ENCODE assay signal across 9 mouse cellular contexts in the genomic region with DNA sequence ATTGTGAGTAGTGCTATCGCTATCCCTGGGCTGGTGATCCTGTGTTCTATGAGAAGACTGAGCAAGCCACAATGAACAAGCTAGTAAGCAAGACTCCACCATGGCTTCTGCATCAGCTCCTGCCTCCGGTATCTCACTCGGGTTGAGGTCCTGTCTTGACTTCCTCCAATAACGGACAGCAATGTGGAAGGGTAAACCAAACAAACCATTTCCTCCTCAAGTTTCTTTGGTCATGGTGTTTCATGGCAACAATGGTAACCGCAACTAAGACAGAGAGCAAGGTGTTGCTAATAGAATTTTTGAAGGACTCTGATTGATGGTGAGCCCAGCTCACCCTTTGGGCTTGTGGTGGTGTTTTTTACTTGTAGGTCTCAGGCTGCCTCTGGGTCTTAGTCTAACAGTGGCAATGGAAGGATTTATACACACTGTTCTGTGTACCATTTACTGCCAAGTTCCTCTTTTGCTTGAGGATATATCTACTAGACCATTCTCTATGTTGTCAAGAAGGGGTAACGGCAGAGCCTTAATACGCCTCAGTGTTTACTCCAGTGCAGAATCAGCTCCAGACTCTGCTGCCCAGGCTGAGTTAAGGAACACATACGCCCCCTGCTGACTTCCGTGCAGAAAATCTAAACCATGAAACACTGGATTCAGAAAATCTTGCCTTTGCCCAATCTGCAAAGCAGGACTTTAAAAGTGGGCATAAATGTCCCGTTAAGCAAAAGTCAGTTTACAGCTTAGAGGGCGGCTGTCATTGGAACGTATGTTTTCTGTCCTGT. TPM values are rescaled to one million over a fixed set of nuclear protein-coding genes. Genes with fewer than 3 reads are reported as not detected.
DNase-seq lines count a peak whose midpoint lies in the region; ATAC-seq and TF ChIP-seq lines count a peak whose summit lies in the region.
"Had no signal": no experiment of that assay in that cellular context is flagged by ENCODE, and none has a peak within 500 bp of the region (broad histone marks: within the 10 kb centered on the region; RNA-seq: fewer than 3 reads in every experiment).

No protein-coding gene starts in this region.

- no peak for ATAC-seq in lung, embryonic 14.5 days (ENCODE audit: insufficient read depth)

- intact Hi-C loops in heart, adult 2 months (cut with DNase I): no loop called here

- H3K79me2 ChIP-seq in heart, adult 2 months (replicated peaks; ENCODE audit: control insufficient read depth, insufficient read depth, low read length): no peaks in the 10 kb centered on the region

- H3K9ac ChIP-seq in heart, adult 2 months (ENCODE audit: low read depth, low read length): no peak overlapping the region
- no peak overlapping the region for H3K9ac ChIP-seq in lung, embryonic 14.5 days

- H3K4me3 ChIP-seq in heart, adult 2 months: no peak overlapping the region
- H3K4me3 ChIP-seq in heart, embryonic 10.5 days: no peak overlapping the region
- H3K4me3 ChIP-seq in thymus, adult 2 months (ENCODE audit: control insufficient read depth, insufficient read depth, low read length): no peak overlapping the region
- H3K4me3 ChIP-seq in embryonic facial prominence, embryonic 10.5 days: no peak overlapping the region
- H3K4me3 ChIP-seq in lung, embryonic 14.5 days (ENCODE audit: low read depth, low read length): no peak overlapping the region
- no peak overlapping the region for H3K4me3 ChIP-seq in forebrain, embryonic 10.5 days

- DNase-seq in heart, adult 2 months: no peak
- DNase-seq in heart, embryonic 10.5 days (ENCODE audit: low spot score): no peak
- peak; percentile 24 for DNase-seq in thymus, adult 2 months
- no peak for DNase-seq in thymus, adult 18-20 months
- DNase-seq in embryonic facial prominence, embryonic 10.5 days (ENCODE audit: low spot score): peak; percentile 15
- peak; percentile 82 for DNase-seq in lung, embryonic 14.5 days
- DNase-seq in splenic B cell, adult 2 months (ENCODE audit: low read depth, low spot score): peak; percentile 70
- DNase-seq in forebrain, embryonic 10.5 days (ENCODE audit: extremely low spot score, low spot score): no peak

- no peak for TF ChIP-seq EP300 in heart, adult 2 months (IDR thresholded peaks at IDR 0.05; ENCODE audit: insufficient read depth, low read depth, low read length)

- TF ChIP-seq POLR2A in heart, adult 2 months (IDR thresholded peaks at IDR 0.05; ENCODE audit: insufficient read depth, low read depth, low read length): no peak
- TF ChIP-seq POLR2A in thymus, adult 2 months (IDR thresholded peaks at IDR 0.05; ENCODE audit: control insufficient read depth, extremely low read depth, insufficient read depth, low read length, poor library complexity): no peak

- H3K36me3 ChIP-seq in heart, adult 2 months (ENCODE audit: control insufficient read depth, insufficient read depth, low read length): no peaks in the 10 kb centered on the region
- no peaks in the 10 kb centered on the region for H3K36me3 ChIP-seq in heart, embryonic 10.5 days
- H3K36me3 ChIP-seq in thymus, adult 2 months (ENCODE audit: control insufficient read depth, insufficient read depth, low read length): no peaks in the 10 kb centered on the region
- H3K36me3 ChIP-seq in embryonic facial prominence, embryonic 10.5 days (replicated peaks): no peaks in the 10 kb centered on the region
- no peaks in the 10 kb centered on the region for H3K36me3 ChIP-seq in lung, embryonic 14.5 days (ENCODE audit: insufficient read depth)
- no peaks in the 10 kb centered on the region for H3K36me3 ChIP-seq in splenic B cell, adult 2 months (ENCODE audit: control insufficient read depth, insufficient read depth, low read length, poor library complexity, severe bottlenecking)
- no peaks in the 10 kb centered on the region for H3K36me3 ChIP-seq in forebrain, embryonic 10.5 days (replicated peaks)

- no peaks in the 10 kb centered on the region for H3K9me3 ChIP-seq in heart, embryonic 10.5 days
- H3K9me3 ChIP-seq in embryonic facial prominence, embryonic 10.5 days: no peaks in the 10 kb centered on the region
- H3K9me3 ChIP-seq in lung, embryonic 14.5 days (ENCODE audit: low read depth, low read length): no peaks in the 10 kb centered on the region
- H3K9me3 ChIP-seq in forebrain, embryonic 10.5 days: no peaks in the 10 kb centered on the region

- H3K4me2 ChIP-seq in lung, embryonic 14.5 days: no peak overlapping the region

- H3K27me3 ChIP-seq in heart, adult 2 months (ENCODE audit: control insufficient read depth, insufficient read depth, low read length): no peaks in the 10 kb centered on the region
- H3K27me3 ChIP-seq in heart, embryonic 10.5 days (ENCODE audit: insufficient read depth, poor library complexity, severe bottlenecking): peaks cover 4% of the 10 kb centered on the region; the same call in 1 of the 2 replicates
- no peaks in the 10 kb centered on the region for H3K27me3 ChIP-seq in thymus, adult 2 months (ENCODE audit: control insufficient read depth, insufficient read depth, low read length)
- H3K27me3 ChIP-seq in embryonic facial prominence, embryonic 10.5 days (replicated peaks; ENCODE audit: low read depth, poor library complexity, severe bottlenecking): no peaks in the 10 kb centered on the region
- no peaks in the 10 kb centered on the region for H3K27me3 ChIP-seq in lung, embryonic 14.5 days (ENCODE audit: insufficient read depth, low read length)
- no peaks in the 10 kb centered on the region; the same call in 1 of the 2 replicates for H3K27me3 ChIP-seq in splenic B cell, adult 2 months (ENCODE audit: control insufficient read depth, insufficient read depth, low read length, poor library complexity, severe bottlenecking)
- no peaks in the 10 kb centered on the region for H3K27me3 ChIP-seq in forebrain, embryonic 10.5 days (ENCODE audit: poor library complexity, severe bottlenecking)

- 46% methylated on average over 12 of the region's 12 CpGs for WGBS in heart, adult 2 months
- 55% methylated on average over 12 of the region's 12 CpGs for WGBS in heart, embryonic 10.5 days
- WGBS in thymus, adult 2 months: 13% methylated on average over 12 of the region's 12 CpGs
- WGBS in embryonic facial prominence, embryonic 10.5 days: 66% methylated on average over 12 of the region's 12 CpGs
- 48% methylated on average over 12 of the region's 12 CpGs for WGBS in lung, embryonic 14.5 days
- WGBS in forebrain, embryonic 10.5 days: 66% methylated on average over 12 of the region's 12 CpGs

- H3K4me1 ChIP-seq in heart, adult 2 months (ENCODE audit: control insufficient read depth, insufficient read depth, low read length): no peaks in the 10 kb centered on the region; the same call in none of the 2 replicates
- no peaks in the 10 kb centered on the region for H3K4me1 ChIP-seq in heart, embryonic 10.5 days
- no peaks in the 10 kb centered on the region for H3K4me1 ChIP-seq in thymus, adult 2 months (replicated peaks; ENCODE audit: control insufficient read depth, insufficient read depth, low read length)
- no peaks in the 10 kb centered on the region for H3K4me1 ChIP-seq in embryonic facial prominence, embryonic 10.5 days
- no peaks in the 10 kb centered on the region for H3K4me1 ChIP-seq in lung, embryonic 14.5 days (ENCODE audit: insufficient read depth)
- no peaks in the 10 kb centered on the region for H3K4me1 ChIP-seq in forebrain, embryonic 10.5 days

- TF ChIP-seq CTCF in heart, adult 2 months (IDR thresholded peaks at IDR 0.05): peak; percentile 53
- TF ChIP-seq CTCF in thymus, adult 2 months (IDR thresholded peaks at IDR 0.05; ENCODE audit: borderline replicate concordance, control insufficient read depth, extremely low read depth, insufficient read depth, low read length, poor library complexity): no peak
- peak; percentile 63 for TF ChIP-seq CTCF in lung, embryonic 14.5 days (IDR thresholded peaks at IDR 0.05; ENCODE audit: low read depth)

- no peak overlapping the region for H3K27ac ChIP-seq in heart, adult 2 months
- H3K27ac ChIP-seq in heart, embryonic 10.5 days: no peak overlapping the region
- no peak overlapping the region for H3K27ac ChIP-seq in thymus, adult 2 months (ENCODE audit: control insufficient read depth, insufficient read depth, low read length)
- no peak overlapping the region for H3K27ac ChIP-seq in embryonic facial prominence, embryonic 10.5 days (replicated peaks)
- H3K27ac ChIP-seq in lung, embryonic 14.5 days (ENCODE audit: low read depth): no peak overlapping the region
- no peak overlapping the region for H3K27ac ChIP-seq in forebrain, embryonic 10.5 days

RNA-seq across cellular contexts. Expression of a gene that starts 12.7 kb away (rescaled TPM):
- not detected for total RNA-seq in heart, adult 2 months (2021)
- polyA plus RNA-seq in heart, adult 2 months (2012; rRNA removed): not detected in 2 replicates
- polyA plus RNA-seq in heart, embryonic 10.5 days (2016; fragmentation: Nextera tagmentation; extraction: Ambion mirVana): 0.26 TPM in 1 of 2 replicates, not detected in the other
- polyA plus RNA-seq in thymus, adult 2 months (2012; rRNA removed): 1.3 and 2.2 TPM in 2 replicates
- polyA plus RNA-seq in embryonic facial prominence, embryonic 10.5 days (2016; fragmentation: Nextera tagmentation; extraction: Ambion mirVana): 2.9 and 3.2 TPM in 2 replicates
- polyA plus RNA-seq in lung, embryonic 14.5 days (2014; fragmentation: Nextera tagmentation; extraction: Ambion mirVana): 6.9 and 7.0 TPM in 2 replicates
- polyA plus RNA-seq in forebrain, embryonic 10.5 days (2016; fragmentation: Nextera tagmentation; extraction: Ambion mirVana): 2.9 and 4.1 TPM in 2 replicates

RNA-seq across cellular contexts. Expression of a gene that starts 58.5 kb away (rescaled TPM):
- total RNA-seq in heart, adult 2 months (2021): not detected
- 0.18 TPM in 1 of 2 replicates, not detected in the other for polyA plus RNA-seq in heart, adult 2 months (2012; rRNA removed)
- not detected in 2 replicates for polyA plus RNA-seq in heart, embryonic 10.5 days (2016; fragmentation: Nextera tagmentation; extraction: Ambion mirVana)
- not detected in 2 replicates for polyA plus RNA-seq in thymus, adult 2 months (2012; rRNA removed)
- polyA plus RNA-seq in embryonic facial prominence, embryonic 10.5 days (2016; fragmentation: Nextera tagmentation; extraction: Ambion mirVana): not detected in 2 replicates
- not detected in 2 replicates for polyA plus RNA-seq in lung, embryonic 14.5 days (2014; fragmentation: Nextera tagmentation; extraction: Ambion mirVana)
- polyA plus RNA-seq in forebrain, embryonic 10.5 days (2016; fragmentation: Nextera tagmentation; extraction: Ambion mirVana): not detected in 2 replicates
- polyA plus RNA-seq: heart, embryonic 16.5 days had no signal

Comparison
In these comparisons a context has a peak if more than half of its experiments do, and no peak if none do; other contexts are left out.
1. DNase-seq: peak in thymus, adult 2 months (single experiment), embryonic facial prominence, embryonic 10.5 days (single experiment), lung, embryonic 14.5 days (single experiment) and splenic B cell, adult 2 months (single experiment); none in heart, adult 2 months (0 of 2), heart, embryonic 10.5 days (single experiment), thymus, adult 18-20 months (0 of 2) and forebrain, embryonic 10.5 days (single experiment).